Mouse (Mus musculus) liver, adult 2 months (tissue): ENCODE results near the gene Hoxa13. TPM values are rescaled to one million over a fixed set of nuclear protein-coding genes. Genes with fewer than 3 reads are reported as not detected.

Experiments
- DNase-seq: peaks from one replicate; pipeline ENCODE4 v3.0.0-alpha.2; 2011; ENCODE audit warnings: low read depth, low spot score; ENCODE audit errors: extremely low read depth
- H3K27ac ChIP-seq: fragments of 200-500 bp; replicated peaks from 2 replicates; pipeline ENCODE4 v1.5.1; 2012; ENCODE audit warnings: low read depth, mild to moderate bottlenecking, control low read depth, inconsistent platforms, low read length; ENCODE audit not compliant: insufficient read depth
- H3K27me3 ChIP-seq: fragments of 200-500 bp; 2 replicates; pipeline ENCODE4 v1.6.1; 2012; ENCODE audit warnings: mild to moderate bottlenecking, moderate library complexity, low read length, inconsistent platforms; ENCODE audit not compliant: control insufficient read depth, insufficient read depth
- H3K36me3 ChIP-seq: fragments of 200-500 bp; 2 replicates; pipeline ENCODE4 v1.6.1; 2012; ENCODE audit warnings: low read length, inconsistent platforms; ENCODE audit not compliant: control insufficient read depth, insufficient read depth
- H3K4me1 ChIP-seq: fragments of 200-500 bp; 2 replicates; pipeline ENCODE4 v1.6.1; 2011; ENCODE audit warnings: low read length; ENCODE audit not compliant: control insufficient read depth, insufficient read depth
- H3K4me3 ChIP-seq: fragments of 200-500 bp; 2 replicates; pipeline ENCODE4 v1.5.1; 2011; ENCODE audit warnings: low read depth, mild to moderate bottlenecking, control low read depth, low read length, moderate library complexity; ENCODE audit not compliant: insufficient read depth
- H3K79me2 ChIP-seq: fragments of 200-500 bp; 2 replicates; pipeline ENCODE4 v1.6.1; 2012; ENCODE audit warnings: inconsistent platforms, mild to moderate bottlenecking, low read length, moderate library complexity; ENCODE audit not compliant: control insufficient read depth, insufficient read depth
- H3K9ac ChIP-seq: fragments of 200-500 bp; 2 replicates; pipeline ENCODE4 v1.6.1; 2012; ENCODE audit warnings: low read depth, mild to moderate bottlenecking, control low read depth, inconsistent platforms, low read length
- CTCF ChIP-seq: fragments of 200-500 bp; IDR thresholded peaks from 2 replicates; pipeline ENCODE4 v1.5.1; 2011; ENCODE audit warnings: low read depth, low read length, control low read depth
- POLR2A ChIP-seq: fragments of 200-500 bp; IDR thresholded peaks from 2 replicates; pipeline ENCODE4 v1.6.1; 2011; ENCODE audit warnings: low read length, control low read depth; ENCODE audit not compliant: insufficient read depth; ENCODE audit errors: extremely low read depth
- WGBS: fragments of 180-500 bp; shearing (Covaris S2); methylation state at CpG from one replicate; pipeline ENCODE4 v1.1.7; 2018; 5-methylcytosine and 5-hydroxymethylcytosine counted together
- polyA plus RNA-seq: library from polyadenylated mRNA; depleted of rRNA; stranded (reverse); fragments of >200 nt; gene quantifications from 2 replicates; pipeline ENCODE4 v1.2.3, GENCODE M21; 2012
- total RNA-seq: library from RNA; depleted of rRNA; stranded (reverse); fragments of >200 nt; gene quantifications from 2 replicates; pipeline ENCODE4 v1.2.3, GENCODE M21; 2014

Gene Hoxa13
- total and polyA plus RNA-seq, 2 experiments: not detected

DNA sequence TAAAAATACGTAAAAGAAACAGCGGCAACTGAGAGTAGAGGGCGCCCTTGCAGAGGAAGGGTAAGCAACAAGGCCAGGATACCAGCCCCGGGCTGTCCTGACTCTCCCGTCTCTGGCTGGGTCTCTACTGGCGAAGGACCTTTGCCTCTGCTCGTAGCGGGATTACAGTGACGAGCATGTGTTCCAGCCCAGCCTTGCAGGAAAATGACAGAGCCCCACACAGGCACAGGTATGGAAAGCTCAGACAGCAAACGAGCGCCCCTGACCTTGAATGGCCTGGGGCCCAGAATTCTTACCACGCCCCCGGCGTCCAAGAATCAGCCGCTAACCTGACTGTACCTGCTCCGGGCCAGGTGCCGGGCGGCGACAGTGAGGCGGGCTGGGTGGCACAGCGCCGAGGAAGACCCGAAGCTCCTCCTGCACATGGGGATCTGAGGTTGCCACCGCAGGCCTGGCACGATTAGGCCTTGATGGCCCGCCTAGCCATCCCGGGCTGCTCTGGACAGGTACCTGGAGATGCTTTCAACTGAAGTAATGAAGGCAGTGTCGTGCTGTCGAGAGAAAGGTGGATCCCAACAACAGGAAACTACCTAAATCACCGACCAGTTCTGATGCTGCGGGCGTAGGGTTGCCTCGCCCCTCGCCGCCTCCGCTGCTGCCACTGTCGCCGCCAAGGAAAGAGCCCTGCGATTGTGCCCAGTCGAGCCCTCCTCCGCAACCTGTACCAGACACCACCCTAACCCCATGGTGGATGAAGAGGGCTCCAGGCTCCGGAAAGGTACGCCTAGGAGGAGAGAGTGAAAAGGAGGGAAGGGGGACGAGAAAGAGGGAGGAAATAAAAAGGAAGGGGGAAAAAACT is 30.9 kb downstream of the Hoxa13 start:
- Histone ChIP-seq H3K9ac (no peak overlapping the region), H3K4me3 (no peak overlapping the region), H3K79me2 (no peaks in the 10 kb centered on the region), H3K27me3 (peaks cover 56% of the 10 kb centered on the region), H3K36me3 (no peaks in the 10 kb centered on the region), H3K27ac (no peak overlapping the region), H3K4me1 (no peaks in the 10 kb centered on the region)
- DNase-seq: no peak
- WGBS: 6% methylated on average over 44 of the region's 44 CpGs
- TF ChIP-seq CTCF (no peak), POLR2A (no peak)

DNA sequence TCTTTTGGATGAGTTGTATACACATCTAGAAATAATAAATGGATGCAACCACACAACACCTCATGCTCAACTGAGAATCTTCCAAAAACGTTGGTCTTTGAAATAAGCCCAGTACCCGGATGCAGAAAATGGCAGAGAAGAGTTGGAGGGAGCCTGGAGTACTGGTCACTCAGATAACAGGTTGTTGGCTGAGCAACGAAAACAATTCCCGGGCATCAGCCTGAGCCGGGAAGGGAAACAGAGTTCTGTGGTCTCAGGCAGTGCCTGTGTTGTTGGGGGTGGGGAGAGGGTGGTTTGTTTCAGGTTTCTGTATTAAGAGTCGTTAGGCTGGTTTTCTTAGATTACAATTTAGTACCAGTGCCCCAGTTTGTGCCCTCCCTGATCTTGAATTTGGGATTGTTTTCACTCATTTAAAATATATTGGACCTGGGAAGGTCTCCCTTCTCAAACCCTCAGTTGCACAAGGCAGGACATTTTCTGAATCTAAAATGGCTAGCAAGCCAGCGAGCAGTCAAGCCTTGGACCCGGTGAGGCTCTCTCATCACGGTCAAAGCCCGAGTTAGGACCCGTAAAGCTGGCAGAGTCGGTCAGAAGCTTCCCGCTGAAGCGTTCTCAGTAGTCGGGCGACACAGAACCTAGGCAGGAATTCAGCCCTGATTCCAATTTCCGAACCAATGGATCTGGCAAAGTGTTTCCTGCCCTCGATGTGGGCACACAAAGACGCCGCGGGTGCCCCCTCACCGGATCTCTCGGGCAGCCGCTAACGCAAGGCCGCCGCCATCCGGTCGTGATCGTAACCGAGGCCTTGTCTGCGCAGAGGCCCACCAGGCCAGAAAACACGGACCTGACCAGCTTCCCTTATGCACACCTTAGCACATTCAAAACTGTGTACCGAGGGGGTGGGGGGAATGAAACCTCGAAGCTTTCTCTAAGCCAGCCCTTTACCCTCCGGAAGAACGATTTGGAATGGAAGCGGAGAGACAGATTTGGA is 31.9 kb downstream of the Hoxa13 start:
- Histone ChIP-seq H3K27ac (no peak overlapping the region), H3K4me3 (no peak overlapping the region), H3K9ac (no peak overlapping the region), H3K36me3 (no peaks in the 10 kb centered on the region), H3K79me2 (no peaks in the 10 kb centered on the region), H3K27me3 (peaks cover 48% of the 10 kb centered on the region), H3K4me1 (no peaks in the 10 kb centered on the region)
- WGBS: 6% methylated on average over 38 of the region's 38 CpGs
- no peak for TF ChIP-seq CTCF
- TF ChIP-seq POLR2A: no peak
- no peak for DNase-seq

DNA sequence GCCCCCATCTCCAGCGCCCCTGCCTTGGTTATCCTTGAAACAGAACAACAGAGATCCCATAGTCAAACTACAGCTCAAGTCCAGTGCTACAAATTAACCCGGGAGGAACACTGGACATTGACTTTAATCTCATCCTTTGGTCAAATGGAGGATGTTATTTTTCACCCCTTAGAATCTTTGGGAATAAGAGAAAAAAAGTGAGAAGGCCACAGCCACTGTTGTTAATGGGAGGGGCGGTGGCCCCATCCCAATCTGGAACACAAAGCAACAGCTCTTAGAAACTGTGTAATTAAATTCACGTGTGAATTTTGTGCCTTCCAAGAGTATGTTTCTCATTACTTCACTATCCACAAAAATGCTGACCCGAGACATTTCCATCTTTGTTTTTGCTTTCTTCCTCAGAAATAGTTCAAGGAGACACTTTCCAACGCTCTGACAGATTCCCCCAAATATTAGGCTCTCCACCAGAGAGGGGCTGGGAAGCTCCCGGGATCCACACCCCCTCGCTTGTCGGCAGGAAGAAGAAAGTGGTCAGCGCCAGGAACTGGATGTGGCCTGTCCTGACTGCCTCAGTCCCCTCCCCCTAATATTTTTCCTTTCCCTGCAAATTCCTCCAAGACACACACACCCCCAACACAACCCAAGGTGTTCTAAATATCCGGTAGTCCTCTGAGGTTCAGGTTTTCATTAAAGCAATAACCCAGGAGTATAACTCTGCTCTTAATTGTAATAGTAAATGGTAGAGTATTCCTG is 33.0 kb downstream of the Hoxa13 start:
- H3K27ac ChIP-seq: no peak overlapping the region
- TF ChIP-seq POLR2A (no peak), CTCF (no peak)
- no peaks in the 10 kb centered on the region for H3K36me3 ChIP-seq
- peaks cover 43% of the 10 kb centered on the region for H3K27me3 ChIP-seq
- WGBS: 10% methylated on average over 11 of the region's 11 CpGs
- H3K4me3 ChIP-seq: no peak overlapping the region
- no peaks in the 10 kb centered on the region for H3K4me1 ChIP-seq
- H3K9ac ChIP-seq: no peak overlapping the region
- no peak for DNase-seq
- no peaks in the 10 kb centered on the region for H3K79me2 ChIP-seq

DNA sequence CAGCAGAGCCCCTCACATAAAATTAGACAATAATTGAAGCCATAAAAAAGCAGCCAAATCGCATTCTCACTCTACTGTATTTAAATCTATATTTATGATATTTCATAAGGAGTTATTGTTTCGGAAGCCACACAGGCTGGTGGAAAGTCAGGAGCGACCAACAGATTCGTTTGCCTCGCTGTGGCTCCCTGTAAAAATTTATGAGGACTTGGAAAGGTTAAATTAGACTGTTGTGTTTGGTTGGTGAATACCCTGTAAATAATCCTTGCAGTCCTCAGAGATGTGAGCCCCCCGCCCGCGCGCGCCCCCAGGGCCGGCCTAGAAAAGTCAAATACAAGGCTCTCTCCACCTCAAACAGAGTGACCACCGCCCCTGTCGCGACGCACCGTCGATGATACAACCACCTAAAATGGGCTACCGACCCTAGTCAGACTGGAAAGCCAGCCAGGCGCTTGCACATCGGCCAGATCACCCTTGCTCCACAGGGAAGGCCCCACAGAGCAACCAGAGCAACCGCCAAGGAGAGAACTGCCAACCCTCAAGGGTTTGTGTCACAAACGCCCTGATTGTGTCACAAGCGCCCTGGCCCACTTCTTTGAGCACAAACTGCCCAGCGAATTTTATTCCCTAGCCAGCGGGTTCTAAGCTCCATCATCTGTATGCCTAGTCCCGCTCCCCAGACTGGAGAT is 34.0 kb downstream of the Hoxa13 start:
- Histone ChIP-seq H3K79me2 (no peaks in the 10 kb centered on the region), H3K9ac (no peak overlapping the region), H3K36me3 (no peaks in the 10 kb centered on the region), H3K27ac (no peak overlapping the region), H3K4me3 (no peak overlapping the region), H3K4me1 (no peaks in the 10 kb centered on the region), H3K27me3 (peaks cover 40% of the 10 kb centered on the region)
- no peak for DNase-seq
- 9% methylated on average over 26 of the region's 26 CpGs for WGBS
- TF ChIP-seq POLR2A (no peak), CTCF (no peak)
